Mouse (Mus musculus) liver, embryonic 14.5 days (tissue): ENCODE data around the gene Baiap2l1. TPM values are rescaled to one million over a fixed set of nuclear protein-coding genes. Genes with fewer than 3 reads are reported as not detected.

ENCODE experiments used
- ATAC-seq: fragments of 200-750 bp; cut with Nextera tagmentation; 2 replicates; pipeline ENCODE4 v1.8.0; 2017; ENCODE audit warnings: moderate number of reproducible peaks, mild to moderate bottlenecking, moderate library complexity; ENCODE audit not compliant: insufficient read depth
- DNase-seq, 3 experiments: peaks; one replicate each; pipeline ENCODE4 v3.0.0-alpha.2; 2012 to 2013; ENCODE audit warnings: low read depth in 3 of 3, low spot score in 3 of 3
- H3K27ac ChIP-seq: fragments of 300-500 bp; sonication (generic); 2 replicates; pipeline ENCODE4 v1.5.1; 2014; ENCODE audit warnings: moderate library complexity, mild to moderate bottlenecking, control low read depth, inconsistent platforms
- H3K27me3 ChIP-seq: fragments of 300-500 bp; sonication (generic); 2 replicates; pipeline ENCODE4 v1.6.1; 2014; ENCODE audit warnings: mild to moderate bottlenecking, low read length, moderate library complexity; ENCODE audit not compliant: control insufficient read depth, insufficient read depth
- H3K36me3 ChIP-seq: fragments of 300-500 bp; sonication (generic); replicated peaks from 2 replicates; pipeline ENCODE4 v1.6.1; 2014; ENCODE audit warnings: low read depth; ENCODE audit not compliant: control insufficient read depth, insufficient read depth
- H3K4me1 ChIP-seq, 2 experiments: fragments of 200-500 bp in 1 of 2; fragments of 300-500 bp in 1 of 2; sonication (generic) in 1 of 2; replicated peaks; 2 replicates each; pipeline ENCODE4 v1.6.1; 2012 to 2014; ENCODE audit warnings: antibody characterized with exemption in 1 of 2, inconsistent platforms in 1 of 2, low read length in 1 of 2; ENCODE audit not compliant: control insufficient read depth in 2 of 2, insufficient read depth in 2 of 2
- H3K4me2 ChIP-seq: fragments of 300-500 bp; sonication (generic); 2 replicates; pipeline ENCODE4 v1.6.1; 2014; ENCODE audit warnings: low read depth, mild to moderate bottlenecking, control low read depth, moderate library complexity
- H3K4me3 ChIP-seq, 2 experiments: fragments of 200-500 bp in 1 of 2; fragments of 300-500 bp in 1 of 2; sonication (generic) in 1 of 2; 2 replicates each; pipeline ENCODE4 v1.5.1; 2012 to 2014; ENCODE audit warnings: low read depth in 2 of 2, low read length in 2 of 2, mild to moderate bottlenecking in 2 of 2, control low read depth in 1 of 2, inconsistent platforms in 1 of 2, moderate library complexity in 1 of 2; ENCODE audit not compliant: insufficient read depth in 1 of 2
- H3K9ac ChIP-seq: fragments of 300-500 bp; sonication (generic); replicated peaks from 2 replicates; pipeline ENCODE4 v1.6.1; 2014; ENCODE audit warnings: mild to moderate bottlenecking, control low read depth, moderate library complexity
- H3K9me3 ChIP-seq: fragments of 300-500 bp; sonication (generic); 2 replicates; pipeline ENCODE4 v1.6.1; 2016; ENCODE audit warnings: low read length, mixed read lengths; ENCODE audit not compliant: control insufficient read depth
- CTCF ChIP-seq: IDR thresholded peaks from 2 replicates; pipeline ENCODE4 v1.5.1; 2016; ENCODE audit warnings: antibody characterized with exemption, low read depth, control low read depth
- EP300 ChIP-seq: IDR thresholded peaks from 2 replicates; pipeline ENCODE4 v1.6.1; 2016; ENCODE audit warnings: antibody characterized with exemption, low read depth
- whole genome bisulfite sequencing: fragments of 180-500 bp; shearing (Covaris S2); extraction: QIAGEN DNeasy Blood & Tissue Kit; methylation state at CpG from one replicate; pipeline ENCODE4 v1.1.7; 2014; ENCODE audit not compliant: insufficient replicate concordance; 5-methylcytosine and 5-hydroxymethylcytosine counted together
- polyA plus RNA-seq, 2 experiments: library from polyadenylated mRNA; depleted of rRNA in 1 of 2; stranded (reverse) in 1 of 2; unstranded in 1 of 2; fragments of >200 nt; fragmentation: Nextera tagmentation in 1 of 2; extraction: Ambion mirVana in 1 of 2; gene quantifications; 2 replicates each; pipeline versions ENCODE4 v1.2.1 to v1.2.3; 2012 to 2014

Baiap2l1 gene
- polyA plus RNA-seq, 2 experiments, result 2.4 to 3.8 TPM

- WGBS, result 55% methylated on average over 2 of the region's 2 CpGs
- TF ChIP-seq CTCF (no peak), EP300 (no peak)
- H3K36me3 ChIP-seq, result no peaks in the 10 kb centered on the region
- DNase-seq (no peak), ATAC-seq (no peak)
- H3K27me3 ChIP-seq, result no peaks in the 10 kb centered on the region
- no peaks in the 10 kb centered on the region for H3K9me3 ChIP-seq
- H3K4me2 ChIP-seq, result no peak overlapping the region
- no peak overlapping the region for H3K4me3 ChIP-seq
- peaks cover 0 to 4% of the 10 kb centered on the region in 2 experiments; a peak in 2 of 4 replicates for H3K4me1 ChIP-seq
- no peak overlapping the region for H3K9ac ChIP-seq
- H3K27ac ChIP-seq, result no peak overlapping the region
These were observed 112.3 kb downstream of the Baiap2l1 start for GRCm38 (mm10) chr5:144245592-144245991.

DNA sequence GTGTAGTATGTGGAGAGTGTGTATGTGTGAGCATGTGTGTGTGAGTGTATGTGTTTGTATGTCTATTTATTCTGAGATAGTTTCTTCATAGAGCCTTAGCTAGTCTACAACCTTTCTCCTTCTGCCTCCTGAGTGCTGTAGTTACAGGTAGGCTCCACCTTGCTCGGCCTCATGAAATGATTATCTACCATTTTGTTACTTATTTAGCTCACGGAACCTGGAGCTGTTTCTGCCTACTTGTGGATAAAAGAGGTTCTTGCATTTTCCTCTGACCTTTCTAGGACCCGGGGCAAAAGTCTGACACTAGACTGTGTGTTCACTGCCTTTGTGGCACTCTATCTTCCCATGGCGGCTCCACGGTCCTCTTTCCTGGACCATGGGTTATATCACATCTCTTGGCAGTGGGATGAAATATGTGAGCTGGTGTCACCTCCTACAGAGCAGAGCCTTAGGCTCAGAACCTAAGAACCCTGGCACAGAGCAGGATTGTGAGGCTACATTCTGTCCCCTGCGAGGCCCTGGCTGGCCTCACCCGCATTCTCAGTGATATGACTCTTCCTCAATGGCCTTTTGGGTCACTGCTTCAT, 113.9 kb downstream of the Baiap2l1 start, which contains the start of gene Bri3:
TSS of gene Bri3 (plus strand) at position 537 of the 587 bp plus-strand sequence.
- Histone ChIP-seq H3K9me3 (no peaks in the 10 kb centered on the region), H3K27ac (no peak within 1 kb of the TSS), H3K36me3 (no peaks in the 10 kb centered on the region), H3K4me2 (no peak within 1 kb of the TSS), H3K9ac (no peak within 1 kb of the TSS), H3K27me3 (no peaks in the 10 kb centered on the region), H3K4me3 (no peak within 1 kb of the TSS), H3K4me1 (peaks cover 0 to 4% of the 10 kb centered on the region in 2 experiments; a peak in 2 of 4 replicates)
- DNase-seq, result no peak
- TF ChIP-seq CTCF (no peak), EP300 (no peak)
- no peak for ATAC-seq
- WGBS, result 72% methylated on average over 7 of the region's 7 CpGs

DNA sequence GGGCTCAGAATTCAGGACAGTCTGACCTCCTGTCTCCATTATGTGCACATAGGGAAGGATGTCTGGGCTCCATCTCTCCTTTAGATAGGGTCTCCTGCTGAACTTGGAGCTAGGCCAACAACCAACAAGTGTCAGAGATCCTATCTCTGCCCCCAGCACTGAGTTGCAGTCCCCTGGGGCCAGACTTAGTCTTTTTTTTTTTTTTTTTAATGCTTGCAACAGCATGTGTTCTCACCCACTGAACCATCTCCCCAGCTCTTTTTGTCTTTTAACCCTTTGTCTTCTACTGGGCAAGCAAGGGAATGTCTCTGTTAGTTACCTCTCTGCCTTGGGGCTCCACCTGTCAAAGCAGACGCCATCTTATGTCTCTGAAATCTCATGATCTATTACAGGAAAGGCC, 118.9 kb downstream of the Baiap2l1 start:
- H3K27me3 ChIP-seq, result no peaks in the 10 kb centered on the region
- H3K9me3 ChIP-seq, result no peaks in the 10 kb centered on the region
- ATAC-seq (no peak), DNase-seq (no peak)
- H3K27ac ChIP-seq, result no peak overlapping the region
- H3K4me2 ChIP-seq, result no peak overlapping the region
- H3K9ac ChIP-seq, result no peak overlapping the region
- no peak for TF ChIP-seq CTCF
- TF ChIP-seq EP300, result no peak
- H3K4me1 ChIP-seq, result peaks cover 0 to 2% of the 10 kb centered on the region in 2 experiments; a peak in 2 of 4 replicates
- WGBS, result 67% methylated on average over 1 of the region's 1 CpGs
- no peak overlapping the region for H3K4me3 ChIP-seq
- H3K36me3 ChIP-seq, result no peaks in the 10 kb centered on the region

DNA sequence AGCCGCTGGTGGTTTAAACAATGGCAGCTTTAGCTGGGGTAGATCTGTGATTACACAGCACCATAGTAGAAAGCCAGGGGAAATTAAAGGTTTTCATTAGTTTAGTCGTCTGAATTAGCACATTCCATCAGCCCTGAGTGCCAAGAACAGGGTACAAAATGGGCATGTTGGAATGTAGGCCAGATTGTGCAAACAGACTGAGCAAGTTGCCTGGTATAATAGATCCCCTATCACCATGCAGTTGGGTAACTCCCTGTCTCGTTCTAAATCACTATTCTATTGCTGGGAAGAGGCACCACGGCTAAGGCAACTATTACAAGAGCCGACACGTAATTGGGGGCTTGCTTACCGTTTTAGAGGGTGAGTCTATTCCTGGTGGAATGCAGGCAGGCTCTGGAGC, 123.2 kb downstream of the Baiap2l1 start:
- 71% methylated on average over 7 of the region's 7 CpGs for WGBS
- Histone ChIP-seq H3K27me3 (no peaks in the 10 kb centered on the region), H3K36me3 (no peaks in the 10 kb centered on the region), H3K9ac (no peak overlapping the region), H3K9me3 (no peaks in the 10 kb centered on the region), H3K4me3 (no peak overlapping the region), H3K27ac (no peak overlapping the region), H3K4me2 (no peak overlapping the region), H3K4me1 (peaks cover 0 to 4% of the 10 kb centered on the region in 2 experiments; a peak in 2 of 4 replicates)
- TF ChIP-seq EP300, result no peak
- no peak for TF ChIP-seq CTCF
- ATAC-seq (no peak), DNase-seq (no peak)

- Histone ChIP-seq H3K27me3 (no peaks in the 10 kb centered on the region), H3K4me1 (peaks cover 0 to 4% of the 10 kb centered on the region in 2 experiments; a peak in 2 of 4 replicates), H3K9me3 (no peaks in the 10 kb centered on the region), H3K4me3 (no peak overlapping the region), H3K9ac (no peak overlapping the region), H3K27ac (no peak overlapping the region), H3K36me3 (no peaks in the 10 kb centered on the region), H3K4me2 (no peak overlapping the region)
- whole genome bisulfite sequencing, result 38% methylated on average over 6 of the region's 6 CpGs
- ATAC-seq (no peak), DNase-seq (no peak)
- TF ChIP-seq EP300, result no peak
- no peak for TF ChIP-seq CTCF
These were observed 123.7 kb downstream of the Baiap2l1 start for GRCm38 (mm10) chr5:144234222-144234621.
